Mouse (Mus musculus): ENCODE data around the gene Ppp1r12b. TPM values are rescaled to one million over a fixed set of nuclear protein-coding genes. Genes with fewer than 3 reads are reported as not detected.

The Ppp1r12b gene
- polyA plus RNA-seq, 1 experiment, result 8.9 TPM

- H3K9me3 ChIP-seq (replicated peaks; ENCODE audit: control insufficient read depth, insufficient read depth, low read length, poor library complexity, severe bottlenecking), result no peaks in the 10 kb centered on the region
- no peaks in the 10 kb centered on the region for H3K27me3 ChIP-seq (ENCODE audit: control insufficient read depth, insufficient read depth, low read length, poor library complexity, severe bottlenecking)
- H3K36me3 ChIP-seq (ENCODE audit: control insufficient read depth, insufficient read depth, low read length, poor library complexity, severe bottlenecking), result no peaks in the 10 kb centered on the region
- TF ChIP-seq EP300 (IDR thresholded peaks at IDR 0.05; ENCODE audit: insufficient read depth, low read depth, low read length) (no peak), CTCF (IDR thresholded peaks at IDR 0.05; ENCODE audit: low read depth, low read length) (no peak), POLR2A (IDR thresholded peaks at IDR 0.05; ENCODE audit: insufficient read depth, low read length) (no peak)
- H3K4me3 ChIP-seq (ENCODE audit: low read depth, low read length), result no peak overlapping the region
- no peak overlapping the region for H3K9ac ChIP-seq (ENCODE audit: low read depth, poor library complexity, severe bottlenecking)
- no peak overlapping the region for H3K27ac ChIP-seq (ENCODE audit: insufficient read depth, low read length)
- no peaks in the 10 kb centered on the region for H3K4me1 ChIP-seq (ENCODE audit: control insufficient read depth, insufficient read depth, low read length)
These were observed 17.5 kb downstream of the Ppp1r12b start for GRCm38 (mm10) chr1:134938233-134938632.

- H3K9ac ChIP-seq (ENCODE audit: low read depth, poor library complexity, severe bottlenecking), result no peak overlapping the region
- TF ChIP-seq POLR2A (IDR thresholded peaks at IDR 0.05; ENCODE audit: insufficient read depth, low read length), result no peak
- TF ChIP-seq EP300 (IDR thresholded peaks at IDR 0.05; ENCODE audit: insufficient read depth, low read depth, low read length), result no peak
- no peak for TF ChIP-seq CTCF (IDR thresholded peaks at IDR 0.05; ENCODE audit: low read depth, low read length)
- no peaks in the 10 kb centered on the region for H3K9me3 ChIP-seq (replicated peaks; ENCODE audit: control insufficient read depth, insufficient read depth, low read length, poor library complexity, severe bottlenecking)
- no peaks in the 10 kb centered on the region for H3K4me1 ChIP-seq (ENCODE audit: control insufficient read depth, insufficient read depth, low read length)
- H3K36me3 ChIP-seq (ENCODE audit: control insufficient read depth, insufficient read depth, low read length, poor library complexity, severe bottlenecking), result no peaks in the 10 kb centered on the region
- no peaks in the 10 kb centered on the region for H3K27me3 ChIP-seq (ENCODE audit: control insufficient read depth, insufficient read depth, low read length, poor library complexity, severe bottlenecking)
- no peak overlapping the region for H3K4me3 ChIP-seq (ENCODE audit: low read depth, low read length)
- H3K27ac ChIP-seq (ENCODE audit: insufficient read depth, low read length), result no peak overlapping the region
These were observed 19.4 kb downstream of the Ppp1r12b start for GRCm38 (mm10) chr1:134936335-134936734.

DNA sequence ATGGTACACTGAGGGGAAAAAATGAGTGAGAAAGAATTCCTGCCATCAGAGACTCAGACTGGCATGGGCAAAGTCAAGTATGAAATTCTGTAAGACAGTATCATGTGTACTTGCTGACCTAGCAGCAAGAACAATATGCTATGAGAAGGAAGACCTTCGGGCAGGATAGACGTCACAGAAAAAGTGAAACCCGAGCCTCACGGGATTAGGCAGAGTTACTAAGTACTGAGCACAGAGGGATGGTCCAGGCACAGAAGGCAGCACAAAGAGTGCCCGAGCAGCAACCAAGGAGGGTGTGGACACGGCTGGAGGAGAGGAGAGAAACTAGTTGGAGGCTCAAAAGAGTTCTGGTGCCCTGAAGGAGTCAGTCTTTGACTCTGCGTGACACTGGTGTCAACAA lies 23.3 kb downstream of the Ppp1r12b start:
- H3K9ac ChIP-seq (ENCODE audit: low read depth, poor library complexity, severe bottlenecking), result no peak overlapping the region
- H3K9me3 ChIP-seq (replicated peaks; ENCODE audit: control insufficient read depth, insufficient read depth, low read length, poor library complexity, severe bottlenecking), result no peaks in the 10 kb centered on the region
- no peaks in the 10 kb centered on the region for H3K4me1 ChIP-seq (ENCODE audit: control insufficient read depth, insufficient read depth, low read length)
- no peak for TF ChIP-seq POLR2A (IDR thresholded peaks at IDR 0.05; ENCODE audit: insufficient read depth, low read length)
- TF ChIP-seq CTCF (IDR thresholded peaks at IDR 0.05; ENCODE audit: low read depth, low read length), result no peak
- TF ChIP-seq EP300 (IDR thresholded peaks at IDR 0.05; ENCODE audit: insufficient read depth, low read depth, low read length), result no peak
- H3K4me3 ChIP-seq (ENCODE audit: low read depth, low read length), result no peak overlapping the region
- H3K36me3 ChIP-seq (ENCODE audit: control insufficient read depth, insufficient read depth, low read length, poor library complexity, severe bottlenecking), result no peaks in the 10 kb centered on the region
- H3K27me3 ChIP-seq (ENCODE audit: control insufficient read depth, insufficient read depth, low read length, poor library complexity, severe bottlenecking), result no peaks in the 10 kb centered on the region
- H3K27ac ChIP-seq (ENCODE audit: insufficient read depth, low read length), result no peak overlapping the region

DNA sequence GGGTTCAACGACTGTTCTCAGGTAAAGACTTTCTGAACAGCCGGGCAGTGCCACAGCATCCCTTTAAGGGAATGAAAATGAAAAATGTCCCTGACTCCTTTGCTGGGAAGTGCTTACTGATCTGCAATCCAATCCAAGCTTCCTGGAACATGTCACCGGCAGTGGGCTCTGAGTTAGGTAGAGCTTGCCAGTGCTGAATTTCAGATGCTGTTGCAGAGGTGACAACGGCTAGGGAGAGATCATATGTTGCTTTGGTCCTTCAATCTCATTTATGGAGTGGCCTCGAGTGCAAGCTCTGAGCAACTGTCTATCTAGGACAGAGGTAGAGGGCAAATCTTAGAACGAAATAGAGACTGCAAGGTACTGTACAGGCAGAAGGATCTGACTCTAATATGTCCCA lies 36.7 kb downstream of the Ppp1r12b start:
- no peaks in the 10 kb centered on the region for H3K36me3 ChIP-seq (ENCODE audit: control insufficient read depth, insufficient read depth, low read length, poor library complexity, severe bottlenecking)
- no peaks in the 10 kb centered on the region for H3K27me3 ChIP-seq (ENCODE audit: control insufficient read depth, insufficient read depth, low read length, poor library complexity, severe bottlenecking)
- H3K9me3 ChIP-seq (replicated peaks; ENCODE audit: control insufficient read depth, insufficient read depth, low read length, poor library complexity, severe bottlenecking), result no peaks in the 10 kb centered on the region
- no peaks in the 10 kb centered on the region for H3K4me1 ChIP-seq (ENCODE audit: control insufficient read depth, insufficient read depth, low read length)
- no peak overlapping the region for H3K27ac ChIP-seq (ENCODE audit: insufficient read depth, low read length)
- TF ChIP-seq POLR2A (IDR thresholded peaks at IDR 0.05; ENCODE audit: insufficient read depth, low read length), result no peak
- TF ChIP-seq EP300 (IDR thresholded peaks at IDR 0.05; ENCODE audit: insufficient read depth, low read depth, low read length), result no peak
- TF ChIP-seq CTCF (IDR thresholded peaks at IDR 0.05; ENCODE audit: low read depth, low read length), result no peak
- H3K9ac ChIP-seq (ENCODE audit: low read depth, poor library complexity, severe bottlenecking), result no peak overlapping the region
- no peak overlapping the region for H3K4me3 ChIP-seq (ENCODE audit: low read depth, low read length)

- Histone ChIP-seq H3K9me3 (replicated peaks; ENCODE audit: control insufficient read depth, insufficient read depth, low read length, poor library complexity, severe bottlenecking) (no peaks in the 10 kb centered on the region), H3K27ac (ENCODE audit: insufficient read depth, low read length) (no peak overlapping the region), H3K9ac (ENCODE audit: low read depth, poor library complexity, severe bottlenecking) (no peak overlapping the region), H3K27me3 (ENCODE audit: control insufficient read depth, insufficient read depth, low read length, poor library complexity, severe bottlenecking) (no peaks in the 10 kb centered on the region), H3K36me3 (ENCODE audit: control insufficient read depth, insufficient read depth, low read length, poor library complexity, severe bottlenecking) (no peaks in the 10 kb centered on the region), H3K4me3 (ENCODE audit: low read depth, low read length) (no peak overlapping the region), H3K4me1 (ENCODE audit: control insufficient read depth, insufficient read depth, low read length) (no peaks in the 10 kb centered on the region)
- no peak for TF ChIP-seq POLR2A (IDR thresholded peaks at IDR 0.05; ENCODE audit: insufficient read depth, low read length)
- TF ChIP-seq CTCF (IDR thresholded peaks at IDR 0.05; ENCODE audit: low read depth, low read length), result no peak
- TF ChIP-seq EP300 (IDR thresholded peaks at IDR 0.05; ENCODE audit: insufficient read depth, low read depth, low read length), result no peak
These were observed 40.3 kb downstream of the Ppp1r12b start for GRCm38 (mm10) chr1:134915421-134915820.

DNA sequence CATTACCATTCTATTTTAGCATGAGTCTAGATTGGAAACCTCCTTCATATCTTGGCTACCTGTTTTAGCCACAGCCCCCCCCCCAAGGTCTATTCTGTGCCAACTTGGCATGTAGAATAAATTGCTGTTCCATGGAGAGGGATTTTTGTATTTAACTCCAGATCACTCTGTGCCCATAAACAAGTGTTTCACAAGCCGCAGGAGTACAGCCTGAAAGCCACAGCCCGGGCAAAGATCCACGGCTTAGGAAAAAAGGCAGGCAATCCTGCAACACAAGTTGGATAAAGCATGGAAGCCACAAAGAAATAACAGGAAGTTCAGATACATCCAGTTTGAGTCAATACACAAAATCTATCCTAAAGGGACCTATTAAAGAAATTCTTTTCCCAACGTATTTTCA lies 42.2 kb downstream of the Ppp1r12b start:
- no peaks in the 10 kb centered on the region for H3K9me3 ChIP-seq (replicated peaks; ENCODE audit: control insufficient read depth, insufficient read depth, low read length, poor library complexity, severe bottlenecking)
- no peak overlapping the region for H3K4me3 ChIP-seq (ENCODE audit: low read depth, low read length)
- H3K9ac ChIP-seq (ENCODE audit: low read depth, poor library complexity, severe bottlenecking), result no peak overlapping the region
- H3K27ac ChIP-seq (ENCODE audit: insufficient read depth, low read length), result no peak overlapping the region
- TF ChIP-seq EP300 (IDR thresholded peaks at IDR 0.05; ENCODE audit: insufficient read depth, low read depth, low read length), result no peak
- no peak for TF ChIP-seq POLR2A (IDR thresholded peaks at IDR 0.05; ENCODE audit: insufficient read depth, low read length)
- TF ChIP-seq CTCF (IDR thresholded peaks at IDR 0.05; ENCODE audit: low read depth, low read length), result no peak
- no peaks in the 10 kb centered on the region for H3K4me1 ChIP-seq (ENCODE audit: control insufficient read depth, insufficient read depth, low read length)
- H3K27me3 ChIP-seq (ENCODE audit: control insufficient read depth, insufficient read depth, low read length, poor library complexity, severe bottlenecking), result no peaks in the 10 kb centered on the region
- H3K36me3 ChIP-seq (ENCODE audit: control insufficient read depth, insufficient read depth, low read length, poor library complexity, severe bottlenecking), result no peaks in the 10 kb centered on the region

Measured in ES-Bruce4 (cell line).